Mouse (Mus musculus): ENCODE measurements around the gene Myrip.

The Myrip gene

GRCm38 (mm10) chr9:120396579-120397185, 95.4 kb downstream of the Myrip start:
- no peak for DNase-seq

DNA sequence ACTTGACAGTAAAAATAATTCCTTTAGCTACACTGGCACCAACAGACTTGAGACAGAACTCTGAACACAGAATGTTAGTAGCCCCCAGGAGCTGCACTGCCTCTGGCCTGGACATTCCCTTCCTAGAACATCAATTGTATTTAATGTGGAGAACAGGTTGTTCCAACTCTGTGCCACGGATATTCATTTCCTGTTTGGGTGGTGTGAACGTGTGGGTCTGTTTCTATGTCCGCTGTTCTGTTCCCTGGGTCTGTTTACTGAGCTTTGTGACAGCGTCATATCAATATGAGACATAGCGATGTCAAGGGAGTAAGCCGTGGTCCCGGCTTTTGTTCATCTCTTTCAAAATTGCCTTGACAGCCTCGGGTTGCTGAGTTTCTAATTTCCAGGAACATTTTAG, 97.0 kb downstream of the Myrip start:
- no peak for DNase-seq

DNA sequence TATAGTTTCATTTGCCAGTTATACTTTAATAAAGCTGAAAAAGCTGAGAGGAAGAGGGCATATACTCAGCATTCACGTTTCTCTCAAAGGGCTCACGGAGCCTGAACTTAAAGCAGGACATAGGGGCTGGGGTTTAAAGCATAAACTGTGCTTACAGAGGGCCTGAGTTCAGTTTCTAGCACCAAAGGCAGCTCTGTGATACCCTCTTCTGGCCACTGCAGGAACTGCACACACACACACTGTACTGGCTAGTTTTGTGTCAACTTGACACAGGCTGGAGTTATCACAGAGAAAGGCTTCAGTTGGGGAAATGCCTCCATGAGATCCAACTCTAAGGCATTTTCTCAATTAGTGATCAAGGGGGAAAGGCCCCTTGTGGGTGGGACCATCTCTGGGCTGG, 98.2 kb downstream of the Myrip start:
- peak in 1 of 2 experiments; percentile 14 for DNase-seq

- DNase-seq: no peak
Measured at GRCm38 (mm10) chr9:120402368-120402767, 101.1 kb downstream of the Myrip start.

- DNase-seq: no peak
Measured at GRCm38 (mm10) chr9:120403661-120404060, 102.3 kb downstream of the Myrip start.

GRCm38 (mm10) chr9:120409663-120410181, 108.4 kb downstream of the Myrip start:
- DNase-seq: peak in 1 of 2 experiments; percentile 30

DNA sequence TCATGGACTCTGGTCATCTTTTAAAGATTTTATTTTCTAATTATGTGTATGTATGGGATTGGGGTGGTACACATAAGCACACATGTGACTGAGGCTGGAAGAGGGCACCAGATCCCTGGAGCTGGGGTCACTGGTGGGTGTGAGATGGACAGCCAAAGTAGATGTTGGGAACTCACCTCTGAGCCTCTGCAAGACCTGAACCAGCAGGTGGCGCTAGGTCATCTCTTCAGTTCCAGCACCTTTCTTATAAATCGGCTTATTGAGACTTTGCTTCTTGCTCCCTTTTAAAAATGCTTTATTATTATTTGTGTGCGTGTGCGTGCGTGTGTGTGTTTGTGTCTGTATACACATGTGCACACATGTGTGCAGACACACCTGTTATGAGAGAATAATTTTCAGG, 109.1 kb downstream of the Myrip start:
- DNase-seq: peak; percentile 62 to 82

- peak; percentile 76 to 85 for DNase-seq
Measured at GRCm38 (mm10) chr9:120415504-120415903, 114.2 kb downstream of the Myrip start.

DNA sequence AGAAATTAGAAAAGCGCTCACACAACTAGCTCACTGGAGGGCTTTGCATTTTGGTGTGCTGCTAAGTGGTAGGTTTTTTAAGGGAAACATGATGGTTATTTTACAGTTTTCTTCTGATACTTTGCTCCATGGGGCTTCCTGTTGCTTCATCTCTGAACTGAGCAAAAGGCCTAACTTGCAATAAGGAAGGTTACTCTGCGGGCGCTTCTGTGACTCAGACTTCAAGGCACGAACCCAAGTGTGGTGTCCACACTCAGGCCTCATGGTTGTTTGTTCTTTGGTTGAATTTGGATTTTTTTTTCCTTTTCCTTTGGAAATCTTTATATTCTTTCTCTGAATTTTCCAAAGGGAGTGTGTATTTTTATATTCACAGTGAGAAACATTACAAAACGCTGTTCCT, 114.8 kb downstream of the Myrip start:
- DNase-seq: no peak

DNA sequence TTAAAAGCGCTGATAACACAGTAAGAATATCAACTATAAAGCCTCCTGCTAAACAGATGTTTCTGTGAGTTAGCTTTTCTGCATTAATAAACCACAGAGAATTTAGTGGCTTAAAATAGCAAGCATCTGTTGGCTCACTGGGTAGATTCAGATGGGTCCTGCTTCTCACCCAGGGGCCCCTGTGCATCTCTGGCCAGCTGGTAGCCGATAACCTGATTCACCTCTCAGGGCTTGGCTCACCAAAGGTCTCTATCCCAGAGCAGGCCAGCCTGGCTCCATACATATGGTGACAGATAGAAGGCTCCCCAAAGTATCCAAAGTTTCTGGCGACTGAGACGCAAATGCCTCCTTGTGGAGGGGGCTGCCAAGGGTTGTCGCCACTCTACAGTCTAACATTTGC, 115.4 kb downstream of the Myrip start:
- no peak for DNase-seq

GRCm38 (mm10) chr9:120418582-120418981, 117.3 kb downstream of the Myrip start:
- no peak for DNase-seq

DNA sequence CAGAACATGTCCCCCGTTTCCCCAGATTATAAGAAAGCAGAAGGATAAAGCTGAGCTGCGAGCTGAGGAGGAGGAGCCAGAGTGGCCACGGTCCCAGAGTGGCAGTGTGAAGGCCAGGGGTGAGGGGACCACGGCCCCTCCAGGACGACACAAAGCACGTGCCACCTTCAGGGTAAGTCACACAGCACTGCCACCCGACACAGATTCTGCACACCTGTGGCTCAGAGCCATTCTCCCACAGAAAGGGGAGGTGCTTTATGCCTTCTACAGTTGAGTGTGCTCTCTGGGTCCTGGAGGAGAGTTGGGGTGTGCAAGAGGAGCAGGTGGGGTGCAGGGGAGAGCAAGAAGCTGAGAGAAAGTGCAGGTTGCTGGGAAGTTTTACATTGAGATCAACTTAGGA, 123.3 kb downstream of the Myrip start:
- no peak for DNase-seq

GRCm38 (mm10) chr9:120425768-120426167, 124.5 kb downstream of the Myrip start:
- DNase-seq: peak in 1 of 2 experiments; percentile 69

DNA sequence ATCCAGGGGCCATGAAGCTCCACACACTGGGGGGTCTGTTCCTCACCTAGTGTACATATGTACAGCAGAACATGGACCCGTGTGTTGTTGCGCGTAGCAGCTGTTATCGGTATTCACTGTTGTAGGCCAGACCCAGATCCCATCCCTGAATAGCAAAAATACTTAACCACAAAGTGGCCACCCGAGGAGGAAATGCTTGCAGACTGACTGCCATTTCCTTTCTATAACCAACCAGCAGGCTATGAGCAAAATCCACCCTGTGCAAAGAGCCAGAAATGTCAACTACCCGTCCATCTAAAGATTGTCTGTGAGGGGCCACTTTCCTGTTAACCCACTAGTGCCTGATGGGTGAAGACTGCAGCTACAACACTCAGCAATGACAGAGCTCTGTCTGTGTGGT, 126.9 kb downstream of the Myrip start:
- no peak for DNase-seq

DNA sequence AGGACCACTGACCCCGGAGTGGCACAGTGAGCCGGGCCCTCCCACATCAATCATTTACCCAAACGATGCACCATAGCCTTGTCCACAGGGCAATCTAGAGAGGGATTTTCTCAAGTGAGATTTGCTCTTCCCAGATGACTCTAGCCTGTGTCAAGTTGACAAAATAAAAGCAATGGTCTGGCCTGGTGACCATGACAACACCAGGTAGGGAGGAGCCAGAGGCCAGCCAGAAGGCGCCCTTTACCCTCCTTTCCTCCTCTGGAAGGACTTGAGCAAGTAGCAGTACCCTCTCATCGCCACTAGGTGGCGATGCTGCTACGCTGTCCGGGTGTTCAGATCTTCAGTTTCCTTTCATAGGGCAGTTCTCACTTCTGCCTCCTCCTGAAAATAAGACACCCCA, 132.4 kb downstream of the Myrip start:
- peak; percentile 74 to 83 for DNase-seq

DNA sequence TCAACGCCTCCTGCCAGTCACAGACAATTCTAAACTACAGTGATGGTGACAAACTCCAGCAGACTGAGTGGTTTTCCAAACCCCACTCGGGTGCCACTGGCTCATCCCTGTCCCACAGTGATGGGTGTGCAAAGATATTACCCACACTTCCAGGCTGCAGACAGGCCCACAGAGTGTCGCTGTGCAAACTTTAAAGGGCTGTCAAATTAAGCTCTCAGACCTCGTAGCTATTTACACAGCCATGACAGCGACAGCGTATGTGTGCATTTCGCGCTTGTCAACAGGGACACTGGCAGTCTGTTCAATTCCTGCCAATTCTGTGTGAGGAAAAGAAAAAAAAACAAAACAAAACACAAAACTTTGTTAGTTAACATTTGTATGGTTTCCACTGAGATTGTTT, 134.5 kb downstream of the Myrip start:
- no peak for DNase-seq

- DNase-seq: no peak
Measured at GRCm38 (mm10) chr9:120436854-120437253, 135.5 kb downstream of the Myrip start.

- no peak for DNase-seq
Measured at GRCm38 (mm10) chr9:120437266-120437876, 136.1 kb downstream of the Myrip start.

GRCm38 (mm10) chr9:120438350-120438749, 137.0 kb downstream of the Myrip start:
- no peak for DNase-seq

DNA sequence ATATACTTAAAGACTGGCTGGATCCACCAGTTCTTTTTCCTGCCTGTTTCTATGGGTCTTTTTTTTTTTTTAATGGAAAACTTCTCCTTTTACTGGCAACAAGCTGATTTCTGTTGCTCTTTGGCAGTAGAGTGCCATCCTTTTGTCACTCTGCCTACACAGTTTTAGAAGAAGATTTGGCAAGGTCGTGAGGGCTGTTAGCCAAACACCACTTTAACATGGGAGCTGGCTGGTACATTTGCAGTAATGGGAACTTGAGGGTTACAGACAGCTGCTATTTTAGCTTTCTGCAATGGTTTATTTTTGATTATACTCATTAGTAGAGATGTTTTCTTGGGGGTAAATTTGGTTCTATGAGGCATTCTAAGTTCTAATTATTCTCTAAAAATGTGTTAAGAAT, 137.5 kb downstream of the Myrip start:
- no peak for DNase-seq

DNA sequence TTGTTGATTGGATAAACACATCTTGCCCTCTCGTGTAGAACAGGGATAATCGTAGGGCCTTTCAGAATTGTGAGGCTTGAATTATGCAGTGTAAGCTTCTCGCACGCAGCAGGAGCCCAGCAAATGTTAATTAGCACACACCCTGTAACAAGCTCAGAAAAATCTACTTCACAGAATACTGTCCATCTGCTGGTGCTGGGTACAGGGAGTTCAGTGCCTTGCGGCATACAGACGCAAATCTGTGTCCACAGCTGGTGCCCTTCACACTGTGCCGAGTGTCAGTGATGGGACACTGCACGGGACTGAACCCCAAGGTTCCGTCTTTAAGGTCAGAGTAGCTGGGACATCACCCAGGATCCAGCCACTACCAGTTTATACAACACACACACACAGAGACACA, 143.3 kb downstream of the Myrip start:
- no peak for DNase-seq

- DNase-seq: peak in 1 of 2 experiments; percentile 24
Measured at GRCm38 (mm10) chr9:120449696-120450329, 148.5 kb downstream of the Myrip start.

DNA sequence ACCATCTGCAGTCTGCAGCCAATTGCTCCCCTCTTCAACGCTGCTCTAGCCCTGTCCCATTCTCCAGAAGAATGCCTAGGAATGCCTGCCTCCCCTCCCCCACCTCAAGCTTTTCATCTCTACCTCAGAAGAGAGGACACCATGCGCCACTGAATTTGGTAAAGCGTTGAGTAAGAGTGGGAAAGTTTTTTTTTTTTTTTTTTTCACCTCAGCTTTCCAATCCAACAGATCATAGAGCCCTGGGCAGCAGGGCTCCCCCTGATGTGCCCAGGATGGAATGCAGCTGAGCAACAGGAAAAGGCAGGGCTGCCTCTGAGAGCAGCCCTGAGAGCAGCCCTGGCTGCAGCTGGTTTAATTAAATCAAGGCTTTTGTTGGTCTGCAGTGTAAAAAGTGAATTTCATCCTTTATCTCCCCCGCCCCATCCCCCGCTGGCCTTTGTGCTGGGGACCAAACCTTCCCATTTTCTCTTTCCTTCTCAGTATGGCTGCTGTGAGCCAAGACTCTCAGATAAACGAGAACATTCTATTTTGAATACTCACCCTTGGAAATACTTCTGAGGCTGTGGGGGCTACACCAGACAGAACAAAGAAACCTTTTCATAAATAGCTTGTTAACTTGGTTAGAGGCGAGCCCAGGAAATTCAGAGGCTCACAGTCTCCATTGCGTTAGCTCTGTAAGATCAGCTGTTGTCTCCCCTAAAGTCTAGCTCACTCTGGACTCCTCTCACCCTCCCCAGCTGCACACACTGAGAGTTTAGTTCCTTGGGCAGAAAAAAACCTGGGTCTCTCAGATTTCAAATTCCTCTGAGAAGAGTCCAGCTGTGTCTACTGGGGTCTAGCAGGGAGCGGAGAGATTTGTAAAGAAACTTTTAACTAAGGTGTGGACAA, 154.7 kb downstream of the Myrip start:
- DNase-seq: no peak
